Mouse (Mus musculus) spleen, postnatal 36 days (tissue): Measurements from ENCODE around the gene Sp8.

Experiments used
- DNase-seq, 2 experiments: peaks; one replicate each; pipeline ENCODE4 v3.0.0; 2022; ENCODE audit warnings: low spot score in 2 of 2, mixed read lengths in 1 of 2

Sp8 gene

GRCm38 (mm10) chr12:118848496-118849202 lies 2.5 kb downstream of the Sp8 start:
- no peak for DNase-seq

- DNase-seq: no peak
These were observed 3.2 kb downstream of the Sp8 start for GRCm38 (mm10) chr12:118849203-118849861.

GRCm38 (mm10) chr12:118849996-118850395 lies 3.9 kb downstream of the Sp8 start:
- no peak for DNase-seq

- DNase-seq: no peak
These were observed 4.8 kb downstream of the Sp8 start for GRCm38 (mm10) chr12:118850851-118851410.

GRCm38 (mm10) chr12:118853331-118853730 lies 7.2 kb downstream of the Sp8 start:
- DNase-seq: no peak

GRCm38 (mm10) chr12:118854401-118854800 lies 8.3 kb downstream of the Sp8 start:
- no peak for DNase-seq

GRCm38 (mm10) chr12:118854831-118855453 lies 8.8 kb downstream of the Sp8 start:
- no peak for DNase-seq

GRCm38 (mm10) chr12:118856151-118856550 lies 10.0 kb downstream of the Sp8 start:
- DNase-seq: no peak

GRCm38 (mm10) chr12:118872673-118873072 lies 26.5 kb downstream of the Sp8 start:
- no peak for DNase-seq

- DNase-seq: no peak
These were observed 36.7 kb downstream of the Sp8 start for GRCm38 (mm10) chr12:118882790-118883189.

GRCm38 (mm10) chr12:118887964-118888363 lies 41.8 kb downstream of the Sp8 start:
- DNase-seq: no peak
